Mouse (Mus musculus) ES-E14 (cell line): Measurements from ENCODE around the gene Dapk1.

Source experiments
- MAFK ChIP-seq: IDR thresholded peaks from 2 replicates; pipeline ENCODE4 v1.6.1; 2014; ENCODE audit warnings: mild to moderate bottlenecking, low read depth, low read length, inconsistent platforms; ENCODE audit not compliant: insufficient read depth
- ZC3H11A ChIP-seq: IDR thresholded peaks from 2 replicates; pipeline ENCODE4 v1.6.1; 2012; ENCODE audit warnings: low read depth, mild to moderate bottlenecking, inconsistent platforms, low read length, borderline replicate concordance

DNA sequence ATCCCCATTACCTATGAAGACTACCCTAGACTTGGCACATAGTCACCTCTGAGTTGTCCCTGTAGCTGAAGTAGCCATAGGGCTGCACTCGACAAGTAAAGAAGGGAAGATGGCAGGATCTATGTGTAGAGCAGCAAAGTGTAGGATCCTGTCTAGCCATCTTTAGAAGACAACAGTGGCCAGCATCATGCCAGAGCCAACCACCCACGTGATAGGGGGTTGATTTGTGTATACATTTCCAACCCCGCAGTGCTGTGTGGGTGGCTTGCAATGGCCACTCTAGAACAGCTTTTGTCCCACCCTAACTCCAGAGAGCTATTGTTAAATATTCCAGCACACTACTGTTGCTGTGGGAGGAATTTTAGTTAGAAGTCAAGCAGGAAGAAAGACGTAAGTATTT, 111.8 kb downstream of the Dapk1 start:
- TF ChIP-seq ZC3H11A (no peak), MAFK (no peak)
